Mouse (Mus musculus): ENCODE measurements around the gene Fam208a.

DNA sequence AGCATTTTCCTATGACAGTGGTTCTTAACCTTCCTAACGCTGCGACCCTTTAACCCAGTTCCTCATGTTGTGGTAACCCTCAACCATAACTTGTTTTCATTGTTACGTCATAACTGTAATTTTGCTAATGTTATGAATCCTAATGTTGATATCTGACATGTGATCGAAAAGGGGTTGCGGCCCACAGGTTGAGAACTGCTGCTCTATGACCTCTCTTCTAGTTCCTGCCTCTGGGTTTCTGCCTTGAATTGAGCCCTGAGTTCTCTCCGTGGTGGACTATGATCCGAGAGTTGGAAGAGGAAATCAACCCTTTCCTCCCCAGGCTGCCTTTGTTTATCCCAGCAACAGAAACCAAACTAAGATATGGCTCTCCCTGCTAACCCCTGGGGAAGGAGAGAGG lies 47.2 kb upstream of the Fam208a start:
- TF ChIP-seq POLR2A (IDR thresholded peaks at IDR 0.05; ENCODE audit: borderline replicate concordance, insufficient read depth, low read length) (no peak), CTCF (IDR thresholded peaks at IDR 0.05; ENCODE audit: borderline replicate concordance, insufficient read depth, low read depth, low read length) (no peak)
